Comparison of ENCODE assay signal across 9 mouse cellular contexts in genomic region chr1:133267813-133268492, GRCm38 (mm10). TPM values are rescaled to one million over a fixed set of nuclear protein-coding genes. Genes with fewer than 3 reads are reported as not detected.
A peak's percentile ranks its signal among the peaks of the same experiment; 100 is the strongest.
DNase-seq lines count a peak whose midpoint lies in the region; ATAC-seq lines count a peak whose summit lies in the region.
"Had no signal": no experiment of that assay in that cellular context is flagged by ENCODE, and none has a peak within 500 bp of the region (broad histone marks: within the 10 kb centered on the region; RNA-seq: fewer than 3 reads in every experiment).

No protein-coding gene starts in this region.

- intact Hi-C loops in left cerebral cortex, postnatal 4 days (cut with DNase I) = loop anchor here (10.0 kb wide), 1 partner anchor 83 kb away; no protein-coding TSS in a partner anchor
- intact Hi-C loops in left cerebral cortex, postnatal 25 days (cut with DNase I) = no loop called here

- peak overlapping the region; percentile 36 for H3K9ac ChIP-seq in forebrain, embryonic 12.5 days
- H3K9ac ChIP-seq in neural tube, embryonic 13.5 days = no peak overlapping the region
- H3K9ac ChIP-seq in intestine, embryonic 16.5 days (ENCODE audit: low read depth, low read length) = no peak overlapping the region

- peaks cover 32% of the 10 kb centered on the region for H3K4me1 ChIP-seq in forebrain, embryonic 12.5 days
- peaks cover 57% of the 10 kb centered on the region for H3K4me1 ChIP-seq in neural tube, embryonic 13.5 days (replicated peaks)
- H3K4me1 ChIP-seq in intestine, embryonic 16.5 days (ENCODE audit: control insufficient read depth, insufficient read depth, low read length) = peaks cover 24% of the 10 kb centered on the region

- 19% methylated on average over 10 of the region's 10 CpGs for WGBS in forebrain, embryonic 12.5 days
- 14% methylated on average over 10 of the region's 10 CpGs for WGBS in neural tube, embryonic 13.5 days
- WGBS in intestine, embryonic 16.5 days = 37% methylated on average over 10 of the region's 10 CpGs

- ATAC-seq in forebrain, embryonic 12.5 days (ENCODE audit: low FRiP score) = peak; percentile 76
- ATAC-seq in neural tube, embryonic 13.5 days (ENCODE audit: low read depth) = peak; percentile 61
- ATAC-seq in intestine, embryonic 16.5 days = no peak

- peak; percentile 22 for DNase-seq in left cerebral cortex, adult 11 months (ENCODE audit: low spot score)
- no peak for DNase-seq in left cerebral cortex, postnatal 4 days
- DNase-seq in left cerebral cortex, postnatal 25 days (ENCODE audit: low spot score in 2 of 2) = peak; percentile 34 to 54
- DNase-seq in spleen, adult 18-20 months = no peak
- no peak for DNase-seq in gastrocnemius, postnatal 4 days (ENCODE audit: low spot score in 2 of 2)

- H3K27ac ChIP-seq in forebrain, embryonic 12.5 days = peak overlapping the region; percentile 82
- H3K27ac ChIP-seq in neural tube, embryonic 13.5 days (replicated peaks) = peak overlapping the region; percentile 59
- H3K27ac ChIP-seq in intestine, embryonic 16.5 days (ENCODE audit: low read length) = no peak overlapping the region

- H3K4me2 ChIP-seq in forebrain, embryonic 12.5 days = no peak overlapping the region
- H3K4me2 ChIP-seq in neural tube, embryonic 13.5 days = no peak overlapping the region
- no peak overlapping the region for H3K4me2 ChIP-seq in intestine, embryonic 16.5 days (ENCODE audit: low read depth, low read length)

- no peak overlapping the region for H3K4me3 ChIP-seq in forebrain, embryonic 12.5 days (replicated peaks)
- no peak overlapping the region for H3K4me3 ChIP-seq in neural tube, embryonic 13.5 days
- no peak overlapping the region for H3K4me3 ChIP-seq in intestine, embryonic 16.5 days (ENCODE audit: low read length)

- no peaks in the 10 kb centered on the region for H3K27me3 ChIP-seq in forebrain, embryonic 12.5 days
- H3K27me3 ChIP-seq in neural tube, embryonic 13.5 days = no peaks in the 10 kb centered on the region
- H3K27me3 ChIP-seq in intestine, embryonic 16.5 days (replicated peaks; ENCODE audit: control insufficient read depth, insufficient read depth, low read length) = no peaks in the 10 kb centered on the region

- peaks cover 47% of the 10 kb centered on the region for H3K36me3 ChIP-seq in forebrain, embryonic 12.5 days (replicated peaks)
- H3K36me3 ChIP-seq in neural tube, embryonic 13.5 days = peaks cover 81% of the 10 kb centered on the region
- H3K36me3 ChIP-seq in intestine, embryonic 16.5 days (ENCODE audit: control insufficient read depth, insufficient read depth, low read length) = 0 out of 2 replicates have a peak, but pooled peaks cover 7% of the 10 kb centered on the region

- no peaks in the 10 kb centered on the region for H3K9me3 ChIP-seq in forebrain, embryonic 12.5 days
- no peaks in the 10 kb centered on the region for H3K9me3 ChIP-seq in neural tube, embryonic 13.5 days
- H3K9me3 ChIP-seq in intestine, embryonic 16.5 days (ENCODE audit: control insufficient read depth, low read length) = no peaks in the 10 kb centered on the region

RNA-seq across cellular contexts. Expression of gene Golt1a, which starts 41.6 kb away (rescaled TPM):
- under 1 TPM in 1 of 2 experiments, not detected in 1; 0.78 TPM for total RNA-seq in left cerebral cortex, postnatal 4 days (2021)
- not detected in 2 replicates for polyA plus RNA-seq in forebrain, embryonic 12.5 days (2016; fragmentation: Nextera tagmentation; extraction: Ambion mirVana)
- total RNA-seq in left cerebral cortex, postnatal 25 days (2021) = 1 to 10 TPM; 1.0 to 1.3 TPM
- polyA plus RNA-seq in neural tube, embryonic 13.5 days (2015; fragmentation: Nextera tagmentation; extraction: Ambion mirVana) = not detected in 2 replicates
- 34.8 and 45.4 TPM in 2 replicates for polyA plus RNA-seq in intestine, embryonic 16.5 days (2015; fragmentation: Nextera tagmentation; extraction: Ambion mirVana)
- total RNA-seq in gastrocnemius, postnatal 4 days (2021) = not detected

RNA-seq across cellular contexts. Expression of gene Kiss1, which starts 53.7 kb away (rescaled TPM):
- not detected for total RNA-seq in left cerebral cortex, postnatal 4 days (2021)
- not detected in 2 replicates for polyA plus RNA-seq in forebrain, embryonic 12.5 days (2016; fragmentation: Nextera tagmentation; extraction: Ambion mirVana)
- 1 to 10 TPM in 1 of 2 experiments, not detected in 1; 1.8 TPM for total RNA-seq in left cerebral cortex, postnatal 25 days (2021)
- not detected in 2 replicates for polyA plus RNA-seq in neural tube, embryonic 13.5 days (2015; fragmentation: Nextera tagmentation; extraction: Ambion mirVana)
- polyA plus RNA-seq in intestine, embryonic 16.5 days (2015; fragmentation: Nextera tagmentation; extraction: Ambion mirVana) = not detected in 2 replicates
- total RNA-seq in gastrocnemius, postnatal 4 days (2021) = not detected
- polyA plus RNA-seq: large intestine, adult 2 months had no signal

Comparison
In these comparisons a context has a peak if more than half of its experiments do, and no peak if none do; other contexts are left out.
1. DNase-seq: peak in left cerebral cortex, adult 11 months (single experiment) and left cerebral cortex, postnatal 25 days (2 of 2); none in left cerebral cortex, postnatal 4 days (single experiment), spleen, adult 18-20 months (0 of 2) and gastrocnemius, postnatal 4 days (0 of 2).